Mouse (Mus musculus): ENCODE data around the gene Zfp277. TPM values are rescaled to one million over a fixed set of nuclear protein-coding genes. Genes with fewer than 3 reads are reported as not detected.
A peak's percentile ranks its signal among the peaks of the same experiment; 100 is the strongest.

The Zfp277 gene
- polyA plus RNA-seq, 1 experiment: 6.1 TPM

- TF ChIP-seq CTCF (IDR thresholded peaks at IDR 0.05; ENCODE audit: insufficient read depth, low read length): no peak
- no peak for TF ChIP-seq POLR2A (IDR thresholded peaks at IDR 0.05; ENCODE audit: borderline replicate concordance, extremely low read depth, low read depth, low read length)
- H3K4me1 ChIP-seq (ENCODE audit: control insufficient read depth, insufficient read depth, low read length): peaks cover 16% of the 10 kb centered on the region
- no peak for DNase-seq
- WGBS: 78% methylated on average over 4 of the region's 4 CpGs
- no peak overlapping the region for H3K4me3 ChIP-seq (replicated peaks; ENCODE audit: extremely low read depth, low read depth, low read length)
Measured at GRCm38 (mm10) chr12:40468235-40468634, 22.5 kb upstream of the Zfp277 start.

DNA sequence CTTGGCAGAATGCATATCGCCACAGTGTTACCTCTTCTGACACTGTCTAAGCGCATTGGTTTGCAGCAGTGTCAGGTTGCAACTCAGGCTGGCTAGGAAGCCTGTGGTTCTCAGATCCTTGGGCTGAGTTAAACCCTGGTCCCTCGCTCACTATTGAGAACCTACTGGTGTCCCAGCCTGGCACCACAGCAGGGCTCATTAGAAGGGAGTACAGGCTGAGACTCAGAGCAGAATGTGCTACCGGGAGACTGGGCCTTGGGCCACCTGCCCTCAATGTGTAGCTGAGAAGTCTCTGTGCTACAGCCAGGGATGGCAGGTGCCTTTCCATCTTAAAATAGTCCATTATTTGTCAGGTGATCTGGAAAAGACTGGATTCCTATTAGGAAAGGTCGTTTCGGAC is 18.6 kb upstream of the Zfp277 start:
- no peak overlapping the region for H3K4me3 ChIP-seq (replicated peaks; ENCODE audit: extremely low read depth, low read depth, low read length)
- peaks cover 25% of the 10 kb centered on the region for H3K4me1 ChIP-seq (ENCODE audit: control insufficient read depth, insufficient read depth, low read length)
- 69% methylated on average over 6 of the region's 6 CpGs for WGBS
- DNase-seq: no peak
- TF ChIP-seq POLR2A (IDR thresholded peaks at IDR 0.05; ENCODE audit: borderline replicate concordance, extremely low read depth, low read depth, low read length) (no peak), CTCF (IDR thresholded peaks at IDR 0.05; ENCODE audit: insufficient read depth, low read length) (no peak)

GRCm38 (mm10) chr12:40463828-40464227 is 18.1 kb upstream of the Zfp277 start:
- TF ChIP-seq CTCF (IDR thresholded peaks at IDR 0.05; ENCODE audit: insufficient read depth, low read length) (no peak), POLR2A (IDR thresholded peaks at IDR 0.05; ENCODE audit: borderline replicate concordance, extremely low read depth, low read depth, low read length) (no peak)
- no peak for DNase-seq

GRCm38 (mm10) chr12:40462693-40463235 is 17.1 kb upstream of the Zfp277 start:
- Histone ChIP-seq H3K4me1 (ENCODE audit: control insufficient read depth, insufficient read depth, low read length) (peaks cover 31% of the 10 kb centered on the region), H3K4me3 (replicated peaks; ENCODE audit: extremely low read depth, low read depth, low read length) (peak overlapping the region; percentile 9)
- 33% methylated on average over 7 of the region's 7 CpGs for WGBS
- TF ChIP-seq POLR2A (IDR thresholded peaks at IDR 0.05; ENCODE audit: borderline replicate concordance, extremely low read depth, low read depth, low read length) (no peak; the same call in 1 of the 2 replicates), CTCF (IDR thresholded peaks at IDR 0.05; ENCODE audit: insufficient read depth, low read length) (no peak)
- DNase-seq: no peak

More at GRCm38 (mm10) chr12:40463828-40464227, 18.1 kb upstream of the Zfp277 start:
- H3K4me1 ChIP-seq (ENCODE audit: control insufficient read depth, insufficient read depth, low read length): peaks cover 28% of the 10 kb centered on the region
- 27% methylated on average over 2 of the region's 2 CpGs for WGBS
- H3K4me3 ChIP-seq (replicated peaks; ENCODE audit: extremely low read depth, low read depth, low read length): no peak overlapping the region

DNA sequence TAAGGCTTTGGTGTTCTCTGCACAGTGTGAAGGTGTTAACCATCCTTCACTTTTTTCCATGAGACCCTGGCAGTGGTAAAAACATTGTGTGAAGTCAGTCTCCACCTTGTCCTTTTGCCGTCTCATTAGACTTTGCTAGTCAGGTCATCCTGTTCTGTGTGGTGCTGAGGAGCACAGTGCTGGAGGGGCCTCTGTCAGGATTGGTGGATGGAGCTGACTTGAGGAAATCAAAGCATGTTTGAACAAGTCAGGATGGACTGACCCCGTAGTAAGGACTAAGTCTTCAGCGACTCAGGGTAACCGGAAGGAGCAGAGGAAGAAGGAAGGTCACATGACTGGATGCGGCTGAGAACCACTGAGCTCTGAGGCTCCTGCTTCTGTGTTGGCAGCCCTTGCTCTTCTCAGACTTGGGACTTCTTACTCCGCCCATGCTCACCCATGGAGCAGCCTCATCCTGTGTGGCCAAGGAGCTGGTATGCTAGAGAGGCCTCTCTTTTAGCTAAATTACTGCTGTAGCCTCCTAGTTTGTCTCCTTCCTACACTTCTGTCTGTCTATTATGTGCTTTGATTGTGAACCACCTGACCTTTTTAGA is 14.1 kb upstream of the Zfp277 start:
- WGBS: 42% methylated on average over 6 of the region's 6 CpGs
- peaks cover 31% of the 10 kb centered on the region for H3K4me1 ChIP-seq (ENCODE audit: control insufficient read depth, insufficient read depth, low read length)
- TF ChIP-seq POLR2A (IDR thresholded peaks at IDR 0.05; ENCODE audit: borderline replicate concordance, extremely low read depth, low read depth, low read length): no peak
- TF ChIP-seq CTCF (IDR thresholded peaks at IDR 0.05; ENCODE audit: insufficient read depth, low read length): no peak
- no peak overlapping the region for H3K4me3 ChIP-seq (replicated peaks; ENCODE audit: extremely low read depth, low read depth, low read length)
- DNase-seq: no peak

- WGBS: 20% methylated on average over 3 of the region's 3 CpGs
Measured at GRCm38 (mm10) chr12:40458977-40459376, 13.3 kb upstream of the Zfp277 start.

DNA sequence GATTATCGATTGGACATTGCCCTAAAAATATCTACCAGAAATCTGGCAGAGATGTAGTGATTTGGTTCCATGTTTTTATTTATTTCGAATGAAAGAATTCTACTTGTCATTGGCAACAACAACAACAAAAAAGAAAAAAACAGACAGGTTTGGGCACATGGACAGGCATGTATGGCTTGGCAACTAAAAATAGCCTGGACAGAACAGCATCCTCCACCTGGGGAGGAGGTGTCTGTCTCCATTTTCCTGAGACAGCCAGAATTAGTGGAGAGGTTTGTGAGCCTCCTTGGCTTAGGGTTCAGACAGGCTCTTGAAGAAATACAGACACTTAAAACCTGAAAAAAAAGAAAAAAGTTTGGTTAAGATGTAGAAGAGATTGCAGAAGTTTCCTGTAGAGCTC is 10.8 kb upstream of the Zfp277 start:
- 74% methylated on average over 2 of the region's 2 CpGs for WGBS
- no peak for DNase-seq
- TF ChIP-seq POLR2A (IDR thresholded peaks at IDR 0.05; ENCODE audit: borderline replicate concordance, extremely low read depth, low read depth, low read length) (no peak), CTCF (IDR thresholded peaks at IDR 0.05; ENCODE audit: insufficient read depth, low read length) (no peak)
- peaks cover 19% of the 10 kb centered on the region for H3K4me1 ChIP-seq (ENCODE audit: control insufficient read depth, insufficient read depth, low read length)
- no peak overlapping the region for H3K4me3 ChIP-seq (replicated peaks; ENCODE audit: extremely low read depth, low read depth, low read length)

More at GRCm38 (mm10) chr12:40458977-40459376, 13.3 kb upstream of the Zfp277 start:
- no peak overlapping the region for H3K4me3 ChIP-seq (replicated peaks; ENCODE audit: extremely low read depth, low read depth, low read length)
- DNase-seq: no peak
- no peak for TF ChIP-seq CTCF (IDR thresholded peaks at IDR 0.05; ENCODE audit: insufficient read depth, low read length)
- TF ChIP-seq POLR2A (IDR thresholded peaks at IDR 0.05; ENCODE audit: borderline replicate concordance, extremely low read depth, low read depth, low read length): no peak
- peaks cover 23% of the 10 kb centered on the region for H3K4me1 ChIP-seq (ENCODE audit: control insufficient read depth, insufficient read depth, low read length)

- 64% methylated on average over 9 of the region's 9 CpGs for WGBS
- Histone ChIP-seq H3K4me3 (replicated peaks; ENCODE audit: extremely low read depth, low read depth, low read length) (peak overlapping the region; percentile 32), H3K4me1 (ENCODE audit: control insufficient read depth, insufficient read depth, low read length) (0 out of 2 replicates have a peak, but pooled peaks cover 8% of the 10 kb centered on the region)
- TF ChIP-seq POLR2A (IDR thresholded peaks at IDR 0.05; ENCODE audit: borderline replicate concordance, extremely low read depth, low read depth, low read length): no peak
- no peak for DNase-seq
Measured at GRCm38 (mm10) chr12:40449119-40449795, 3.6 kb upstream of the Zfp277 start.

DNA sequence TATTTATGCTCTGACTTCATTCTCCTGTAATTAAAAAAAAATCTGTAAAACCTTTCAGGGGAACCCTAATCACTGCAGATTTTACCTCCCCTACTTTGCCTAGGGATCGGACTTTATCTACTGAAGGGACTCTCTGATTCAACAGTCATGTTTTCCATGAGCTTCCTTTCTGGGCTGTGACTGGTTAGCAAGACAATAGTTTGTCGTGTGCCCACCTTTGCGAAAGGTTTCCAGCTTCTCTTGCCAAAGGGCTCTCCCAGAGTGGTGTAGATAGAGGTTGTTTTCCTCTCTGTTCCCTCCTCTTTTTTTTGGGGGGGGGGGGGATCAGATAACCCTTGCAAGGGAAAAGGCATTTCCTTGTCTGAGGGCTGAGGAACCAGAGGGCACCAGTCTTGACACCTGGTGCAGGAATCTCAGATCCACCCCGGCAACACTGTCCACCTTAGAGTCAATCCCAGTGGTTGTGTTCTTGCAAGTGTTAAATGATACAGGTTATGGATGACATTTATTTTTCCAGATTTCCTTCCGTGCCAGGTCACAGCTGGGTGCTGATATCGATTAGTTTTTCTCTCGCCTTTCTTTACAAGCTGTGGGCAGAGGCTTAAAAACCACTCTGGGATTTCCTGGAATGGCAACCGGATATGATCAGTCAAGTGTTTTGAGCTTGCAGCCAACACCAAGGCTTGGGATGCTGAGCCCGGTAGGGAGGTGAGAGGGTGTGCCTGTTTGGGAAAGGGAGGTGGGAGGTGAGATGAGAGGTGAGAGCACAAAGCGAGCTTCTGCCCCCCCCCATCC is 2.1 kb upstream of the Zfp277 start:
- 12% methylated on average over 10 of the region's 10 CpGs for WGBS
- Histone ChIP-seq H3K4me3 (replicated peaks; ENCODE audit: extremely low read depth, low read depth, low read length) (peak overlapping the region; percentile 31), H3K4me1 (ENCODE audit: control insufficient read depth, insufficient read depth, low read length) (0 out of 2 replicates have a peak, but pooled peaks cover 8% of the 10 kb centered on the region)
- DNase-seq: no peak
- TF ChIP-seq CTCF (IDR thresholded peaks at IDR 0.05; ENCODE audit: insufficient read depth, low read length) (no peak), POLR2A (IDR thresholded peaks at IDR 0.05; ENCODE audit: borderline replicate concordance, extremely low read depth, low read depth, low read length) (no peak)

Data from lung, adult 2 months (tissue).